Mouse (Mus musculus) hindbrain, postnatal 0 days (tissue): Measurements from ENCODE around the gene Scarf1. TPM values are rescaled to one million over a fixed set of nuclear protein-coding genes. Genes with fewer than 3 reads are reported as not detected.
A peak's percentile ranks its signal among the peaks of the same experiment; 100 is the strongest.

Experiments
- ATAC-seq: fragments of 200-750 bp; cut with Nextera tagmentation; 2 replicates; pipeline ENCODE4 v1.8.0; 2017; ENCODE audit warnings: mild to moderate bottlenecking, moderate TSS enrichment, moderate library complexity
- DNase-seq: peaks from one replicate; pipeline ENCODE4 v3.0.0-alpha.2; 2015; ENCODE audit warnings: low spot score
- H3K27ac ChIP-seq: fragments of 300-500 bp; sonication (generic); 2 replicates; pipeline ENCODE4 v1.5.1; 2014; ENCODE audit warnings: mild to moderate bottlenecking
- H3K27me3 ChIP-seq: fragments of 300-500 bp; sonication (generic); 2 replicates; pipeline ENCODE4 v1.6.1; 2014; ENCODE audit warnings: low read length, mixed read lengths; ENCODE audit not compliant: insufficient read depth
- H3K36me3 ChIP-seq: fragments of 300-500 bp; sonication (generic); 2 replicates; pipeline ENCODE4 v1.6.1; 2014; ENCODE audit warnings: low read length, mixed read lengths; ENCODE audit not compliant: insufficient read depth
- H3K4me1 ChIP-seq: fragments of 300-500 bp; sonication (generic); 2 replicates; pipeline ENCODE4 v1.6.1; 2014; ENCODE audit warnings: antibody characterized with exemption, low read length, mixed read lengths; ENCODE audit not compliant: insufficient read depth
- H3K4me2 ChIP-seq: fragments of 300-500 bp; sonication (generic); 2 replicates; pipeline ENCODE4 v1.6.1; 2014; ENCODE audit warnings: low read depth, mild to moderate bottlenecking, low read length, moderate library complexity, mixed read lengths
- H3K4me3 ChIP-seq: fragments of 300-500 bp; sonication (generic); 2 replicates; pipeline ENCODE4 v1.5.1; 2014; ENCODE audit warnings: low read length
- H3K9ac ChIP-seq: fragments of 300-500 bp; sonication (generic); replicated peaks from 2 replicates; pipeline ENCODE4 v1.6.1; 2014; ENCODE audit warnings: mild to moderate bottlenecking, low read length, moderate library complexity, mixed read lengths
- H3K9me3 ChIP-seq: fragments of 300-500 bp; sonication (generic); 2 replicates; pipeline ENCODE4 v1.6.1; 2016; ENCODE audit warnings: low read length, mixed read lengths
- CTCF ChIP-seq: IDR thresholded peaks from 2 replicates; pipeline ENCODE4 v1.5.1; 2016; ENCODE audit warnings: antibody characterized with exemption, control low read depth, low read depth
- WGBS: fragments of 180-500 bp; shearing (Covaris S2); extraction: QIAGEN DNeasy Blood & Tissue Kit; methylation state at CpG from one replicate; pipeline ENCODE4 v1.1.7; 2014; 5-methylcytosine and 5-hydroxymethylcytosine counted together
- polyA plus RNA-seq: library from polyadenylated mRNA; unstranded; fragments of >200 nt; fragmentation: Nextera tagmentation; extraction: Ambion mirVana; gene quantifications from 2 replicates; pipeline ENCODE4 v1.2.1, GENCODE M21; 2015
- total RNA-seq: library from RNA; depleted of rRNA; stranded (reverse); fragments of >200 nt; gene quantifications from 2 replicates; pipeline ENCODE4 v1.2.3, GENCODE M21; 2014

The Scarf1 gene
- total and polyA plus RNA-seq, 2 experiments from 2014 or later: 3.3 to 3.6 TPM

- no peaks in the 10 kb centered on the region for H3K36me3 ChIP-seq
- no peak overlapping the region for H3K27ac ChIP-seq
- ATAC-seq (no peak), DNase-seq (no peak)
- TF ChIP-seq CTCF: no peak
- no peak overlapping the region for H3K4me3 ChIP-seq
- 0 out of 2 replicates have a peak, but pooled peaks cover 7% of the 10 kb centered on the region for H3K4me1 ChIP-seq
- H3K9me3 ChIP-seq: no peaks in the 10 kb centered on the region
- H3K27me3 ChIP-seq: no peaks in the 10 kb centered on the region
- WGBS: 86% methylated on average over 11 of the region's 12 CpGs
- no peak overlapping the region for H3K9ac ChIP-seq
- H3K4me2 ChIP-seq: no peak overlapping the region
Measured at GRCm38 (mm10) chr11:75536255-75537024, 23.1 kb downstream of the Scarf1 start.

GRCm38 (mm10) chr11:75537025-75537414 lies 23.7 kb downstream of the Scarf1 start:
- no peaks in the 10 kb centered on the region for H3K9me3 ChIP-seq
- no peak for DNase-seq
- 91% methylated on average over 8 of the region's 8 CpGs for WGBS
- no peak overlapping the region for H3K4me2 ChIP-seq
- H3K27ac ChIP-seq: no peak overlapping the region
- no peak for TF ChIP-seq CTCF
- no peak overlapping the region for H3K9ac ChIP-seq
- H3K36me3 ChIP-seq: no peaks in the 10 kb centered on the region
- 0 out of 2 replicates have a peak, but pooled peaks cover 7% of the 10 kb centered on the region for H3K4me1 ChIP-seq
- no peak overlapping the region for H3K4me3 ChIP-seq
- ATAC-seq: no peak
- no peaks in the 10 kb centered on the region for H3K27me3 ChIP-seq

- DNase-seq: no peak
- Histone ChIP-seq H3K4me1 (0 out of 2 replicates have a peak, but pooled peaks cover 7% of the 10 kb centered on the region), H3K4me3 (no peak overlapping the region), H3K27ac (peak overlapping the region; percentile 59), H3K9ac (no peak overlapping the region), H3K4me2 (no peak overlapping the region), H3K36me3 (no peaks in the 10 kb centered on the region), H3K27me3 (no peaks in the 10 kb centered on the region), H3K9me3 (no peaks in the 10 kb centered on the region)
- TF ChIP-seq CTCF: peak; percentile 40
- 35% methylated on average over 11 of the region's 11 CpGs for WGBS
- ATAC-seq: peak; percentile 61; the same call in 1 of the 2 replicates
Measured at GRCm38 (mm10) chr11:75537491-75538183, 24.3 kb downstream of the Scarf1 start.

- H3K4me1 ChIP-seq: 0 out of 2 replicates have a peak, but pooled peaks cover 5% of the 10 kb centered on the region
- no peak overlapping the region for H3K4me3 ChIP-seq
- WGBS: 49% methylated on average over 9 of the region's 9 CpGs
- no peaks in the 10 kb centered on the region for H3K27me3 ChIP-seq
- H3K9ac ChIP-seq: no peak overlapping the region
- DNase-seq (no peak), ATAC-seq (no peak; the same call in 1 of the 2 replicates)
- peak overlapping the region; percentile 59 for H3K27ac ChIP-seq
- no peak for TF ChIP-seq CTCF
- no peak overlapping the region for H3K4me2 ChIP-seq
- H3K36me3 ChIP-seq: 0 out of 2 replicates have a peak, but pooled peaks cover 4% of the 10 kb centered on the region
- H3K9me3 ChIP-seq: no peaks in the 10 kb centered on the region
Measured at GRCm38 (mm10) chr11:75538184-75538969, 25.0 kb downstream of the Scarf1 start.

- 82% methylated on average over 13 of the region's 13 CpGs for WGBS
- Histone ChIP-seq H3K4me2 (no peak overlapping the region), H3K27me3 (no peaks in the 10 kb centered on the region), H3K9me3 (no peaks in the 10 kb centered on the region), H3K9ac (no peak overlapping the region), H3K36me3 (0 out of 2 replicates have a peak, but pooled peaks cover 6% of the 10 kb centered on the region), H3K4me1 (0 out of 2 replicates have a peak, but pooled peaks cover 4% of the 10 kb centered on the region), H3K4me3 (no peak overlapping the region), H3K27ac (peak overlapping the region; percentile 59; the same call in 1 of the 2 replicates)
- no peak for TF ChIP-seq CTCF
- ATAC-seq (no peak), DNase-seq (no peak)
Measured at GRCm38 (mm10) chr11:75538970-75539299, 25.6 kb downstream of the Scarf1 start.

- Histone ChIP-seq H3K4me1 (0 out of 2 replicates have a peak, but pooled peaks cover 4% of the 10 kb centered on the region), H3K4me3 (no peak overlapping the region), H3K9me3 (no peaks in the 10 kb centered on the region), H3K27ac (peak overlapping the region; percentile 20; the same call in 1 of the 2 replicates), H3K36me3 (peaks cover 11% of the 10 kb centered on the region; the same call in 1 of the 2 replicates), H3K4me2 (no peak overlapping the region), H3K27me3 (no peaks in the 10 kb centered on the region), H3K9ac (no peak overlapping the region)
- no peak for ATAC-seq
- DNase-seq: no peak
- WGBS: 84% methylated on average over 8 of the region's 8 CpGs
- no peak for TF ChIP-seq CTCF
Measured at GRCm38 (mm10) chr11:75540209-75540608, 26.9 kb downstream of the Scarf1 start.
